Mouse (Mus musculus): ENCODE data around the gene Sphk2. TPM values are rescaled to one million over a fixed set of nuclear protein-coding genes. Genes with fewer than 3 reads are reported as not detected.

Gene Sphk2
- 35.4 and 36.7 TPM in 2 replicates for polyA plus RNA-seq (2015; fragmentation: Nextera tagmentation; extraction: Ambion mirVana)

- Histone ChIP-seq H3K4me3 (replicated peaks) (peak within 1 kb of the TSS; percentile 92), H3K36me3 (peaks cover 29% of the 10 kb centered on the region), H3K9ac (peak within 1 kb of the TSS; percentile 96), H3K27ac (peak within 1 kb of the TSS; percentile 94), H3K4me1 (peaks cover 59% of the 10 kb centered on the region), H3K27me3 (replicated peaks) (no peaks in the 10 kb centered on the region), H3K9me3 (no peaks in the 10 kb centered on the region), H3K4me2 (peak within 1 kb of the TSS; percentile 80)
- peak; percentile 47 for ATAC-seq (ENCODE audit: insufficient read depth, low FRiP score, low read depth)
- WGBS, result under 1% methylated on average over 41 of the region's 41 CpGs
Measured at GRCm38 (mm10) chr7:45717918-45718297, at the start of gene Sphk2. Gene Sphk2 (minus strand): TSS chr7:45718002.

- H3K27ac ChIP-seq, result no peak overlapping the region
- H3K4me2 ChIP-seq, result no peak overlapping the region
- no peak overlapping the region for H3K4me3 ChIP-seq (replicated peaks)
- H3K9ac ChIP-seq, result no peak overlapping the region
- no peaks in the 10 kb centered on the region for H3K27me3 ChIP-seq (replicated peaks)
- no peak for ATAC-seq (ENCODE audit: insufficient read depth, low FRiP score, low read depth)
- H3K36me3 ChIP-seq, result no peaks in the 10 kb centered on the region
- no peaks in the 10 kb centered on the region for H3K9me3 ChIP-seq
- H3K4me1 ChIP-seq, result 0 out of 2 replicates have a peak, but pooled peaks cover 4% of the 10 kb centered on the region
- 91% methylated on average over 6 of the region's 6 CpGs for WGBS
Measured at GRCm38 (mm10) chr7:45767500-45767899, 49.7 kb upstream of the Sphk2 start.

GRCm38 (mm10) chr7:45766764-45767163 lies 49.0 kb upstream of the Sphk2 start:
- WGBS, result 53% methylated on average over 8 of the region's 8 CpGs
- no peak overlapping the region for H3K9ac ChIP-seq
- H3K4me1 ChIP-seq, result 0 out of 2 replicates have a peak, but pooled peaks cover 4% of the 10 kb centered on the region
- no peaks in the 10 kb centered on the region for H3K9me3 ChIP-seq
- no peaks in the 10 kb centered on the region for H3K27me3 ChIP-seq (replicated peaks)
- no peak overlapping the region for H3K4me2 ChIP-seq
- no peak overlapping the region for H3K4me3 ChIP-seq (replicated peaks)
- H3K27ac ChIP-seq, result no peak overlapping the region
- ATAC-seq (ENCODE audit: insufficient read depth, low FRiP score, low read depth), result no peak
- H3K36me3 ChIP-seq, result no peaks in the 10 kb centered on the region

- H3K9me3 ChIP-seq, result no peaks in the 10 kb centered on the region
- no peaks in the 10 kb centered on the region for H3K27me3 ChIP-seq (replicated peaks)
- no peak overlapping the region for H3K4me3 ChIP-seq (replicated peaks)
- no peak overlapping the region for H3K9ac ChIP-seq
- 36% methylated on average over 8 of the region's 8 CpGs for WGBS
- H3K27ac ChIP-seq, result no peak overlapping the region
- H3K4me1 ChIP-seq, result 0 out of 2 replicates have a peak, but pooled peaks cover 4% of the 10 kb centered on the region
- H3K36me3 ChIP-seq, result no peaks in the 10 kb centered on the region
- peak; percentile 35; the same call in 1 of the 2 replicates for ATAC-seq (ENCODE audit: insufficient read depth, low FRiP score, low read depth)
- H3K4me2 ChIP-seq, result no peak overlapping the region
Measured at GRCm38 (mm10) chr7:45765995-45766394, 48.2 kb upstream of the Sphk2 start.

GRCm38 (mm10) chr7:45760151-45760550 lies 42.3 kb upstream of the Sphk2 start:
- no peaks in the 10 kb centered on the region for H3K36me3 ChIP-seq
- 61% methylated on average over 5 of the region's 5 CpGs for WGBS
- H3K4me2 ChIP-seq, result no peak overlapping the region
- ATAC-seq (ENCODE audit: insufficient read depth, low FRiP score, low read depth), result no peak
- H3K9ac ChIP-seq, result no peak overlapping the region
- H3K27ac ChIP-seq, result no peak overlapping the region
- no peaks in the 10 kb centered on the region for H3K9me3 ChIP-seq
- peaks cover 5% of the 10 kb centered on the region; the same call in 1 of the 2 replicates for H3K4me1 ChIP-seq
- H3K4me3 ChIP-seq (replicated peaks), result no peak overlapping the region
- H3K27me3 ChIP-seq (replicated peaks), result peaks cover 17% of the 10 kb centered on the region

- 3% methylated on average over 27 of the region's 27 CpGs for WGBS
- Histone ChIP-seq H3K4me2 (peak overlapping the region; percentile 50), H3K4me3 (replicated peaks) (peak overlapping the region; percentile 22), H3K9ac (no peak overlapping the region), H3K4me1 (peaks cover 5% of the 10 kb centered on the region; the same call in 1 of the 2 replicates), H3K36me3 (no peaks in the 10 kb centered on the region), H3K27me3 (replicated peaks) (peaks cover 17% of the 10 kb centered on the region), H3K27ac (peak overlapping the region; percentile 12; the same call in 1 of the 2 replicates), H3K9me3 (no peaks in the 10 kb centered on the region)
- ATAC-seq (ENCODE audit: insufficient read depth, low FRiP score, low read depth), result peak; percentile 85
Measured at GRCm38 (mm10) chr7:45759400-45759799, 41.6 kb upstream of the Sphk2 start.

- H3K4me1 ChIP-seq, result peaks cover 5% of the 10 kb centered on the region; the same call in 1 of the 2 replicates
- peaks cover 17% of the 10 kb centered on the region for H3K27me3 ChIP-seq (replicated peaks)
- ATAC-seq (ENCODE audit: insufficient read depth, low FRiP score, low read depth), result no peak
- WGBS, result 58% methylated on average over 6 of the region's 6 CpGs
- no peaks in the 10 kb centered on the region for H3K36me3 ChIP-seq
- H3K9ac ChIP-seq, result no peak overlapping the region
- H3K9me3 ChIP-seq, result no peaks in the 10 kb centered on the region
- H3K4me3 ChIP-seq (replicated peaks), result no peak overlapping the region
- H3K27ac ChIP-seq, result no peak overlapping the region
- H3K4me2 ChIP-seq, result no peak overlapping the region
Measured at GRCm38 (mm10) chr7:45755703-45756102, 37.9 kb upstream of the Sphk2 start.

GRCm38 (mm10) chr7:45750162-45750561 lies 32.4 kb upstream of the Sphk2 start:
- H3K36me3 ChIP-seq, result no peaks in the 10 kb centered on the region
- no peak overlapping the region for H3K9ac ChIP-seq
- no peaks in the 10 kb centered on the region for H3K4me1 ChIP-seq
- no peak overlapping the region for H3K27ac ChIP-seq
- no peaks in the 10 kb centered on the region for H3K9me3 ChIP-seq
- H3K4me3 ChIP-seq (replicated peaks), result no peak overlapping the region
- no peak overlapping the region for H3K4me2 ChIP-seq
- 54% methylated on average over 9 of the region's 9 CpGs for WGBS
- no peak for ATAC-seq (ENCODE audit: insufficient read depth, low FRiP score, low read depth)
- H3K27me3 ChIP-seq (replicated peaks), result no peaks in the 10 kb centered on the region

GRCm38 (mm10) chr7:45749401-45749800 lies 31.6 kb upstream of the Sphk2 start:
- no peaks in the 10 kb centered on the region for H3K27me3 ChIP-seq (replicated peaks)
- no peak overlapping the region for H3K9ac ChIP-seq
- no peaks in the 10 kb centered on the region for H3K4me1 ChIP-seq
- H3K4me2 ChIP-seq, result no peak overlapping the region
- ATAC-seq (ENCODE audit: insufficient read depth, low FRiP score, low read depth), result no peak
- 29% methylated on average over 10 of the region's 10 CpGs for WGBS
- H3K36me3 ChIP-seq, result no peaks in the 10 kb centered on the region
- no peaks in the 10 kb centered on the region for H3K9me3 ChIP-seq
- no peak overlapping the region for H3K4me3 ChIP-seq (replicated peaks)
- H3K27ac ChIP-seq, result no peak overlapping the region

GRCm38 (mm10) chr7:45748110-45748509 lies 30.3 kb upstream of the Sphk2 start:
- H3K4me1 ChIP-seq, result no peaks in the 10 kb centered on the region
- H3K4me3 ChIP-seq (replicated peaks), result no peak overlapping the region
- ATAC-seq (ENCODE audit: insufficient read depth, low FRiP score, low read depth), result no peak; the same call in 1 of the 2 replicates
- H3K4me2 ChIP-seq, result no peak overlapping the region
- WGBS, result 74% methylated on average over 7 of the region's 7 CpGs
- H3K9me3 ChIP-seq, result no peaks in the 10 kb centered on the region
- no peak overlapping the region for H3K27ac ChIP-seq
- no peak overlapping the region for H3K9ac ChIP-seq
- H3K36me3 ChIP-seq, result no peaks in the 10 kb centered on the region
- no peaks in the 10 kb centered on the region for H3K27me3 ChIP-seq (replicated peaks)

- no peaks in the 10 kb centered on the region for H3K9me3 ChIP-seq
- no peak for ATAC-seq (ENCODE audit: insufficient read depth, low FRiP score, low read depth)
- no peak overlapping the region for H3K27ac ChIP-seq
- H3K27me3 ChIP-seq (replicated peaks), result no peaks in the 10 kb centered on the region
- H3K4me3 ChIP-seq (replicated peaks), result no peak overlapping the region
- no peaks in the 10 kb centered on the region for H3K36me3 ChIP-seq
- H3K4me1 ChIP-seq, result no peaks in the 10 kb centered on the region
- no peak overlapping the region for H3K4me2 ChIP-seq
- WGBS, result 86% methylated on average over 5 of the region's 5 CpGs
- no peak overlapping the region for H3K9ac ChIP-seq
Measured at GRCm38 (mm10) chr7:45747450-45747849, 29.6 kb upstream of the Sphk2 start.

- H3K9me3 ChIP-seq, result no peaks in the 10 kb centered on the region
- 58% methylated on average over 6 of the region's 6 CpGs for WGBS
- no peak overlapping the region for H3K27ac ChIP-seq
- H3K36me3 ChIP-seq, result no peaks in the 10 kb centered on the region
- H3K4me3 ChIP-seq (replicated peaks), result no peak overlapping the region
- no peak for ATAC-seq (ENCODE audit: insufficient read depth, low FRiP score, low read depth)
- H3K4me1 ChIP-seq, result peaks cover 6% of the 10 kb centered on the region; the same call in 1 of the 2 replicates
- no peak overlapping the region for H3K9ac ChIP-seq
- no peak overlapping the region for H3K4me2 ChIP-seq
- H3K27me3 ChIP-seq (replicated peaks), result no peaks in the 10 kb centered on the region
Measured at GRCm38 (mm10) chr7:45746518-45746917, 28.7 kb upstream of the Sphk2 start.

GRCm38 (mm10) chr7:45744387-45744786 lies 26.6 kb upstream of the Sphk2 start:
- Histone ChIP-seq H3K4me1 (peaks cover 6% of the 10 kb centered on the region; the same call in 1 of the 2 replicates), H3K36me3 (no peaks in the 10 kb centered on the region), H3K9me3 (no peaks in the 10 kb centered on the region), H3K9ac (no peak overlapping the region), H3K4me2 (no peak overlapping the region), H3K27me3 (replicated peaks) (no peaks in the 10 kb centered on the region), H3K4me3 (replicated peaks) (no peak overlapping the region), H3K27ac (no peak overlapping the region)
- WGBS, result 31% methylated on average over 2 of the region's 2 CpGs
- peak; percentile 47; the same call in 1 of the 2 replicates for ATAC-seq (ENCODE audit: insufficient read depth, low FRiP score, low read depth)

Measured in stomach, embryonic 15.5 days (tissue).